Mouse (Mus musculus) cerebellum, postnatal 4 days (tissue): Measurements from ENCODE around the gene Dhodh.

Source experiments
- DNase-seq, 2 experiments: peaks; one replicate each; pipeline ENCODE4 v3.0.0; 2022; ENCODE audit warnings: low spot score in 2 of 2, mixed read lengths in 1 of 2

Gene Dhodh

DNA sequence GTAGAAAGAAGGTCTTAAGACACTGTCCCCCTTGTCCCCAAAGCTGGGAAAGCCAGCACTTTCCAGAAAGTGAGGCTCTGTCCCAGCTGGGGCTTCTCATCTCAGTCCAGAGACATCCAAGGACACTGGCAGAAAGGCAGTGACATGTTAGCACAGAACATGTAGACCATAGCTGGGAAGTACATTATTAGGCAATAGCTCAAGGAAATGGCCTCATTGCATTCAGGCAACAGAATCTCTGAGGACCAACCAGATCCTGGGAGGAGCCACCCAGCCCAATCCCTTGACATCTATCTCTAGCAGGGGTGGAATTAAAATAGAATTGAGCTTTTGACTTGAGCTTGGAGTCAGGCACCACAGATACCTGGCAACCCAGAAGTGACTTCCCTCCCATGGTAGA is 22.8 kb downstream of the Dhodh start:
- DNase-seq, result no peak

- DNase-seq, result no peak
These were observed 23.6 kb downstream of the Dhodh start for GRCm38 (mm10) chr8:109584830-109585229.

DNA sequence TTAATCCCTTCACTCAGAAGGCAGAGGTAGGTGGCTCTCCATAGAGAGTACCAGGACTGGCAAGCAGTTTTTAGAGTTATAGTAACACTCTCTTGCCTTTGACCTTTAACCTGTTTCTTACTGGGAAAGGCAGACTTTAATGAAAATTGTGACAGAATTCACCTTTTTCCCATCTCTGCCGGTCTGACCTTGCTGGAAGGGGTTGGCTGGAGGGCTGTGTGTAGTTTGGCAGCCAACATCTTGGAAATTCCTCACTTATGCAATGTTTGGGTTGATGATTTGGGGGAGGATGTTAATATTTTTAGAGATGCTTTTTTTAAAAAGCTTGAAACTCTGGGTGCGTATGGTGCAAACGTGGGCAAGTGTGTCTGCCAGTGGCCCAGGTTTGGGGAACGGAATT is 24.2 kb downstream of the Dhodh start:
- DNase-seq, result no peak

- DNase-seq, result no peak
These were observed 29.6 kb downstream of the Dhodh start, which contains the start of gene Hp for GRCm38 (mm10) chr8:109578900-109579301. TSS of gene Hp (minus strand) at chr8:109579172.

DNA sequence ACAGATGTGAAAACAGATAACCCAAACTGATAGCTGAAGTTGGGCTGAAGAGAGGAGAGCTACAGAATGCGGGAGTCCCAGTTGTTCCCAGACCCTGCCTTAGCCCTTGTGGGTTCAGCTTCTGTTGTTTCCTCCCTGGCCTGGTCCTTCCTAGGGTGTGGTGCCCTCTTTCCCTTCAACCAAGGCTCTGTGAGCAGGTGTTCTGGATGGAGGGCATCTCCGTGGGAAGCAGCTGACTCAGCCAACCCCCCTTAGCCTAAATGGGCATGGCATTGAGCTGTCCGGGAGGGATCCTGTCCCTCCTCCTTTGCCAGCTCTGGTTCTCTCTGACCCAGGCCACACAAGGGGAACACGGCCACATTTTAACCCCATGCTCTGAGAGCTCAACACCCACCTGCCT is 32.2 kb downstream of the Dhodh start:
- DNase-seq, result no peak

DNA sequence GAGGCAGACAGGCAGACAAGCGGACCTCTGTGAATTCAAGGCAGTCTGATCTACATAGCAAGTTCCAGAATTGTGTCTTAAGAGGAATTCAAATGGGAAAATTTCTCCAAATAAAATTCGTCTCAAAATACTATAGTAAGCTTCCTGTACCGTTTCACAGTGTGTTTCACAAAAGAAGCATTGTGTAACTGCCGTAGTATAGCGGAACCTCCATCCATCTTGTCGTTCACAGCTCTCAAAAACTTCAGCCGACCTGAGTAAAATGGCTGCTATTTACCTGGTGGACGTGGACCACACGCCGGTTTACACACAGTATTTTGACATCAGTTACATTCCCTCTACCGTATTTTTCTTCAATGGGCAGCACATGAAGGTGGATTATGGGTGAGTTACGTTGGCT is 37.3 kb downstream of the Dhodh start:
- no peak for DNase-seq

- peak; percentile 95 to 97 for DNase-seq
These were observed 42.8 kb downstream of the Dhodh start, which contains the start of the genes Dhx38 and Txnl4b for GRCm38 (mm10) chr8:109565498-109566333. TSS of gene Dhx38 (minus strand) at chr8:109565861. TSS of gene Txnl4b (plus strand) at chr8:109565892.

DNA sequence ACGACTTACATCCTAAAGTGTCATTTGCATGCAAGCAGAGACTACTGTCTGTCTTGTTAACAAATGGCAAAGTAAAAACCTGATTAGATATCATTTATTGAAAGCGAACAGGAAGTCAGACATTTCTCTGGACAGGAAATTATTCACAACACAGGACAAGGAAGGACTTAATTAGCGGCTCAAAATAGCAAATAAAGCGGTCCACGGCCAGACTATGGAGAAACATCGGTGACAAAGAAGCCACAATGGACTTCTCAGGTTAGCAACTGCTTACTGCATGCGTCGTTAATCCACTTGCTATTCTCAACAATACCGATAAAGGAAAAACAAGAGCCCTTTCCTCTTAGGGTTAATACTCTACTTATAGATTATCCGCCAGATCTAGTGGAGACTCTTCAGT is 43.7 kb downstream of the Dhodh start:
- no peak for DNase-seq

- DNase-seq, result no peak
These were observed 44.6 kb downstream of the Dhodh start for GRCm38 (mm10) chr8:109563881-109564280.

DNA sequence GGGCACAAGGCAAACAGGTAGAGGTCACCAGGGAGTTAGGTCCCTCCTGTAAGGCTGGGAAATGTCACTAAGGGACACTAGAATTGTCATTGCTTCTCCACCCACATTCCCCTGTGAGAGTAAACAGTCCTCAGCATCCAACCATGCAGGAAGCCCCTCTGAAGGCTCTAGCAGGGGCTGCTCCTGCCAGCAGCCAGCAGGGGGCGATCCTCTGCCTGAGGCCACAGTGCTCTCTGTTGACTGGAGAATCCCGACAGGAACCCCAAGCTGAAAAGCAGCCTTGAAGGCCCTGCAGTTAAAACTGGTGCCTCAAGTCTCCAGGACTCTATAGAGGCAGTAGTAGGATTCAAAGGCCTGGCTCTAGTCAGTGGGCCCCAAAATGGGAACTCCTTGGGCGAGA is 56.8 kb downstream of the Dhodh start:
- DNase-seq, result peak in 1 of 2 experiments; percentile 14

GRCm38 (mm10) chr8:109544049-109544448 is 64.4 kb downstream of the Dhodh start:
- no peak for DNase-seq

DNA sequence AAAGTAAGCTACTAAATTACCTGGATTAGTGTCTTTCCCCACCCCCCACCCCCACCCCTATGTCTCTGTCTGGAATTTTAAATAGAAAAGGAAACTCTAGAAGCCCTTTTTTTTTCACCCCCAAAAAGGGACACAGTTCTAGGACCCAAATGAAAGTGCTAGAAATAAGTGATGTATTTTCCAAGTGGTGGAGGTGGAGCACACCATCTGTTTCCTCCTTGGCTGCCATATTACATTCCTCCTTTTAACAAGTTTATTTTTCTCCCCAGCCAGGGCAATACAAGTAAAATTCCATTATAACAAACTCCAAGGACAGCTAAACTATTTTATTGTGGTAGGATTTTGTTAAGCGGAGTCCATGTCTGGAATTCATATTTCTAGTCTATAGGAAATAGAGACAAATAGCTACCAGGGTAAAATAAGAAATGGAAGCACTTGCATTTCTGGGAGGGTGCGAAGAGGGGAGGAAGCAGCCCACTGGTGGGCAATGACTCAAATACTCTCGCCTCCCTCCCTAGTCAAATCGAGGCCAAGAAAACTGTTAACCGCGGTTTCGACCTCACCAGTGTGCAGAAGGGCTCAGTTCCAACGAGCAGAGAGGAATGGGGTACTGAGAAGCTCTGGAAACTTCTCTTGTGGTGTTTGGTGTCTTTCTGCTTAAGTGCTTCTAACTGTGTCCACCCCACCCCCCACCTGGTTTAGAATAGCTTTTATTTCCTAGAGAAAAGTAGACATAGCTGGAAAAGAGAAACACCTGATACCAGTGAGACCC is 65.5 kb downstream of the Dhodh start:
- DNase-seq, result no peak

DNA sequence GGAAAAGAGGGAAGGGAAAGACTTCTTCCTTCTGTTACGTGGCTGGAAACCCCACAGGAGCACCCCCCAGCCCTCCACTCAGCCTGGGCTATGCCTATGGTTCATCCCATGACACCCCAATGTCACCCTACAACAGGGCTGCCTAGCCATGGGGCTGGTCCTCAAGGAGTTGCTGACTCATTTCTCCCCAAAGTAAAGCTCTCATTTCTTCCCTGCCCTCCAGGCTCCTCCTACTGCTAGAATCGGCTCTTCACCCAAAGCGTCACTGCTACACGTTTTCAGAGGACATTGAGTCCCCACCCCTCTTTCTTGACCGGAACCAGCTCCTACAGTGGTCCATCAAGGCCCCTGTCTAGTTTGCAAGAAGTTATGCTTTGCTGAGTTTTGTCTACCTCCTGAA is 66.3 kb downstream of the Dhodh start:
- no peak for DNase-seq
